Mouse (Mus musculus): ENCODE measurements at regions not wholly inside any gene's neighbourhood (a gene's known extent, or its start where the extent isn't known, plus 50 kb on each side); places are given as distances from the start of the nearest gene placed in this dataset.

DNA sequence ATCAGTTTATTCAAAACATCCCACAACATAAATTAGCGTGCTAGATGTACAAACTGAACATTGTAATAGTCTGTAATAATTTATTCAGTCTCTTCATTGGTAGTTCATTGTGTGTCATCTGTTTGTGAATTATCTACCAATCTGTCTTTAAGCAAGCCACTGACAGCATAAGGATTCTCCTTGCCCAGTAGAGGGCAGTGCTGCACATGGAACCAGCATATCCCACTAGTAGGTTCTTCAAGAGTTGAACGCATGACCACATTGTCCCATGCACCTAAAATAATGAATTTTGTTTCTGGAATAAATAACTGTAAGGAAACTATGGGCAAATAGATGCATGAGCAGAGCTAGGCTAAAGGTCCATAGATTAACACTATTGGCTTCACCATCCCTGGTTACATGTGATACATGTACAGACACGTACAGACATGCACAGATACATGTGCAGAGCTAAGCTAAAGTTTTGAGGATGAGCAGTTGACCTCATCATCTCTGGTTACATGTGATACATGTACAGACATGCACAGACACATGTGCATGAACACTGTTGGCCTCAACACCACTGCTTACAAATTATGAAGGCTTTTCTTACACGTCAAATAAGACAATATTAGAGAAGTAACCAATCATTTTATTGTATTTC lies 143.0 kb upstream of the Ctnnd2 start:
- DNase-seq (ENCODE audit: low read depth), result peak; percentile 3

GRCm38 (mm10) chr15:30035367-30035766 lies 137.0 kb upstream of the Ctnnd2 start:
- DNase-seq (ENCODE audit: low read depth), result no peak

DNA sequence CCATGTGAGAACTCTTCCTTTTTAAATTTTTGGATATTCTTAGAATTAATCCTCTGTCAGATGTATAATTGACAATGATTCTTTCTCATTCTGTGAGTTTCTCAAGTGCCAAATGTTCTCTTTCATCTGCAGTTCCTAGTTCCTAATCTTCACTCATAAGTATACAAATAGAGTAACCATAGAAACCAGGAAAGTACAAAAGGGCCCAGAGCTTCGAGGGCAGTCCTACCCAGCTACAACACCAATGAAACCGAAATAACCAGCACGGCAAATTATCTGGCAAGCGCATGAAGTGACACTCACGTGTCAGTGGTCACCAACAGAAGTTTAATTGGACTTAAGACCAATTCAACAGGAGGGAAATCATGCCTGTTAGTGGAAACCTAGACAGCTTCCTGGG lies 121.5 kb upstream of the Ctnnd2 start:
- no peak for DNase-seq (ENCODE audit: low read depth)

GRCm38 (mm10) chr15:30059808-30060207 lies 112.6 kb upstream of the Ctnnd2 start:
- DNase-seq (ENCODE audit: low read depth), result no peak

DNA sequence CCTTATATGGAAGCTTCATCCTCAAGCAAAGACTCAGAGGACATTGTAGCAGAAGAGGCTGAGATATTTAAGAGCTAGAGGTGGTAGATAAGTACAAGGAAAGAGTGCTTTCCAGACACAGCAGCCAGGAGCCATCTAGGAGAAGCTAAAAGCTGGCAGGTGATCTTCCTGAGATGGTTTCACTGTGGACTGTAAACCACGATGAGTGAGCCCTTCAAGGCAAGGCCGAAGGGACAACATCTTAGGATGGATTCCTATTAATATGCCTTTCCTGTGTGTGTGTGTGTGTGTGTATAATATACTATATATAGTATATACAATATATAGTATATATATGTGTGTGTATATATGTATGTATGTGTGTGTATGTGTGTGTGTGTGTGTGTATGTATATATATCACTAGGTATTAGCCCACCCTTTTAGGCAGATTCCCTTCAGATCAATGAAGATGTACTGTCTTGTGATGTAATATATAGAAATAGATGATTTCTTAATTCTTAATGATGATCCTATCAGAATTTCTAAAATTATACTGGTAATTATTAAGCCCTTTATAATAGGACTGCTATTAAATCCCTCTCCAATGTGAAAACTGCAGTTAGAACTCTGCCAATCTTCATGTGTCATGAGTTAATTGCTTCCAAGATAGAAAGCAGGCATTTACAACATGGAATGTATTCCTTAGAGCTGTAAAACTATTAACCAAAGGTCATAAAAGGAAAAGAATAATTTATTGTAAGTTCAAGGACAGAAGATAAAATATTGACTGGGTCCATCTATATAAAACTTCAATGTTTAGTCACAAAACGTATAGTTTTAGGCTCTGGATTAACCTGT lies 111.7 kb upstream of the Ctnnd2 start:
- DNase-seq (ENCODE audit: low read depth), result no peak

- no peak for DNase-seq (ENCODE audit: low read depth)
Observed at GRCm38 (mm10) chr15:30071668-30072067, 100.7 kb upstream of the Ctnnd2 start.

- no peak for DNase-seq (ENCODE audit: low read depth)
Observed at GRCm38 (mm10) chr15:30072301-30072700, 100.1 kb upstream of the Ctnnd2 start.

DNA sequence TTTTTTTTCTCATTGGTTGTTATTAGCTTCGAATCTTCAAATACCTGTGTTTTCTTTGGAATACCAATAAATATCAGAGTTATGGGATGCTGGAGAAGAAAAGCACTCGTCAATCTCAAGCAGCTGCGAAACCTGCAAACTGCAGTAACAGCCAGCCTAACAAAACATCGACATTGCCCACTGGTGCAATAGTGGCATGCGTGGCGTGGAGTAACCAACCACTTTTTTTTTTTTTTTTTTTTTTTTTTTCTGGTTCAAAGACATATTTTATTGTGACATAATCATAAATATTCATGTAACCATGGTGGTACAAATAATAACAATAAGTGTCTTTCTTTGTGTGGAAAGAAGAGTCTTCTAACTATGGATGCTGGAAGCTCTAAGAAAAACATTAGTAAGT lies 85.3 kb upstream of the Ctnnd2 start:
- no peak for DNase-seq (ENCODE audit: low read depth)

DNA sequence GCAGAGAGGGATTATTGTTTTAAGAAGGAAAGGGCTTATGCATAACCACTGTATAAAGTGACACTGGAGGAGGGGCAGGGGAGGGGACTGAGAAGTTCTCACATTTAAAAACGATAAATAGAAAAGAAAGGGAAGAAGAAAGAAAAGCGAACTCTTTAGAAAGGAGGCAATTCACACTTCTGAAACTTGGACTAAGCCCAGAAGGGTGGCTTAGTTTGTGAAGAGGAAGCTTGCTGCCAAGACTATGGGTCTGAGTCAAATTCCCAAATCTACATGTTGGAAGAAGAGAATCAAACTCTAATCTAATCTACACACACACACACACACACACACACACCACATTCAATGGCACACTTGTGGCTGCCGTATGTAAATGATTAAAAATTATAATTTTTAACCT lies 50.3 kb upstream of the Ctnnd2 start:
- DNase-seq (ENCODE audit: low read depth), result no peak

Data from naive thymus-derived CD4-positive, alpha-beta T cell, adult 2 months (primary cell).